Mouse (Mus musculus) stomach, postnatal 0 days (tissue): Measurements from ENCODE around the gene Eif4e3.

Source experiments
- CTCF ChIP-seq: IDR thresholded peaks from 2 replicates; pipeline ENCODE4 v1.5.1; 2016; ENCODE audit warnings: antibody characterized with exemption, low read depth, mild to moderate bottlenecking, moderate library complexity
- EP300 ChIP-seq: optimal IDR thresholded peaks from 2 replicates; pipeline ENCODE3; 2016; ENCODE audit warnings: antibody characterized with exemption

GRCm38 (mm10) chr6:99677325-99677724 is 10.8 kb upstream of the Eif4e3 start:
- TF ChIP-seq CTCF (no peak), EP300 (no peak)
